Mouse (Mus musculus): ENCODE measurements around the gene Tmem207. TPM values are rescaled to one million over a fixed set of nuclear protein-coding genes. Genes with fewer than 3 reads are reported as not detected.

Tmem207 gene
- not detected in 2 replicates for polyA plus RNA-seq (2012)

DNA sequence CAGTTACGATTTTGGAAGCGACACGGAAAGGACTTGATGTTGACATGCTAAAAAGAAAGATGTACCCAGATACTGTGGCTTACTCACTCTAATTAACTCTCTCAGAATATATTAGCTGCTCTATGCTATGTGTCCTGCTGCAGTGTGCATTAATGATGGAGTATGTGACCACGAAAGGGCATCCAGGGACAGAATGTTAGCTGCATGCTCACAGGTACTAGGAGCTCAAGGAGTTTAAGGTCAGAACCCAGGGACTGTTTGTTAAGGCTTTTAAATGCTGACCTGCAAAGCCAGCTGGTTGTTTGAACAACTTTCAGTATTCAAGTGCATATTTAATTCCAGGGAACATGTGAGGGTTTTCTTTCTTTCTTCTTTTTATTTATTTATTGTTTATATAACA lies at the start of gene Tmem207:
Gene Tmem207 (minus strand): TSS at position 101 of the 400 bp plus-strand sequence.

DNA sequence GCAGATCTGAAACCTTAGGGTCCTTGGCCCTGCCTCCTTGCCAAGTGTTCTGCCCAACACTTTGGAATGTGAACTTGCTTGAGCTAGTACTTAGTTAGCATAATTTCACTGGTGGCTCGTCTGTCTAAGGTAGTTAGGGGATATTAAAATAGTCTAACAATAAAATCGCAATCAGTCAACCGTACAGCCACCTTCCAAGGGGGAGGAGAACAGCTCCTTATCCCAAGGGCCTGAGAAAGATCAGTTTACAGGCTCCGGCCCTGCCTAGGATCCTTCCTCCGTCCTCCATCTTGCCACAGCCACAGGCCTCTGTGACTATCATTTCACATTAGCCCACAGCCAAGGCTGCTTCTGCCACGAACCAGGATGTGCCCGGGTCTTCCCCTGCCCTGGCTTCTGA lies 63.7 kb downstream of the Tmem207 start, which contains the start of gene Cldn16:
Gene Cldn16 (plus strand): TSS at position 301 of the 400 bp plus-strand sequence.

Other genes starting within 250 kb of the Tmem207 start
- 0.30 and 0.38 TPM in 2 replicates for gene Cldn1, start 154.9 kb downstream of the Tmem207 start, polyA plus RNA-seq (2012)
- not detected in 2 replicates for gene Cldn16, start 63.6 kb downstream of the Tmem207 start, polyA plus RNA-seq (2012)
- 1.7 TPM in 2 replicates for gene Il1rap, start 54.9 kb upstream of the Tmem207 start, polyA plus RNA-seq (2012)

All from megakaryocyte-erythroid progenitor cell, adult 5 weeks (primary cell).